Mouse (Mus musculus) colon, adult 2 months (tissue): ENCODE measurements around the gene Tdgf1. TPM values are rescaled to one million over a fixed set of nuclear protein-coding genes. Genes with fewer than 3 reads are reported as not detected.

Experiments
- polyA plus RNA-seq: library from polyadenylated mRNA; depleted of rRNA; stranded (reverse); fragments of >200 nt; gene quantifications from 2 replicates; pipeline ENCODE4 v1.2.3, GENCODE M21; 2012; rRNA removed

Gene Tdgf1
- polyA plus RNA-seq, result not detected in 2 replicates

DNA sequence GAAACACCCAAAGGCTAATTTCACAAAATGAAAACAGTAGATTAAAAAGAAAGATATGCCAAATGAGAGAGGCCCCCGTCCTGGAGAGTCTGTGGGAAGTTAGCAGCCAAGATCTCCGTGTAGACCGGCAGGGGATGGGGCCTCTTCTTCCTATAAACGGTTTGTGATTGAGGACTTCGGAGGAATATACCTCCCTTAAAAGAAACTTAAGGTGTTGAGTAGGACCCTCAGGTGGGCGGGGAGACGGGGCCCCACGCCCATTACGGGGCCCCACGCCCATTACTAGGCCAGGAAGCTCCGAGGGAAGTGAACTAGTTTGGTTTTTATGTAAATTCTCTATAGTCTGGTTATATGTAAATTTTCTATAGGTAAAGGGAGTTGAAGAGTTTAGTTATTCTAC is at the start of gene Tdgf1:
Gene Tdgf1, minus strand, starts transcription at position 233 of the 400 bp plus-strand sequence.

GRCm38 (mm10) chr9:110990204-110990603 is 44.2 kb upstream of the Tdgf1 start, which contains the start of gene Rtp3:
Rtp3 (minus strand) TSS chr9:110990583.

GRCm38 (mm10) chr9:110951397-110951796 is 5.4 kb upstream of the Tdgf1 start, which contains the start of gene Lrrc2:
Lrrc2 (plus strand) TSS chr9:110951545.

DNA sequence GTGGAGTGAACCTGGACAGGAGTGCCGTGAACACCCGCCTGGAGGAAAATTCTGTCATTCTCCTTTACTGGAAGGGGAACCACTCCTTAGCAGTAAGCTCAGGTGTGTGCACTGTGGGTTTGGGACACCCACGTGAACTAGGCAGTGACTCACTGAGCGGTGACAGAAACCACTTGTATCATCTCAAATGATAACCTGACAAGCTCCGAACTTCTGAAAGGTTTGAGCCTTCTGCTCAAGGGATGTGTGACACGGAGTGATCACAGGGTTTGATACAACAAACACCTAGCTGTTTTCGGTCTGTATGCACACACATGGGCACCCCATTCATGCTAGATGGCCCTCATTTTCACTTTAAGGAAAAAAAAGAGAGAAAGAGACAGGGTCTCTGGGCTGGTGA is 29.2 kb downstream of the Tdgf1 start, which contains the start of gene Fam240a:
Gene Fam240a, minus strand, starts transcription at position 76 of the 400 bp plus-strand sequence.

Other genes with a start within 250 kb of the Tdgf1 start
- not detected in 2 replicates for gene Myl3, start 204.3 kb downstream of the Tdgf1 start, polyA plus RNA-seq
- gene Pth1r, start 199.0 kb downstream of the Tdgf1 start, polyA plus RNA-seq, result 16.5 and 23.0 TPM in 2 replicates
- not detected in 2 replicates for gene Prss42, start 148.0 kb downstream of the Tdgf1 start, polyA plus RNA-seq
- not detected in 2 replicates for gene Prss44, start 132.2 kb downstream of the Tdgf1 start, polyA plus RNA-seq
- gene Prss43, start 119.5 kb downstream of the Tdgf1 start, polyA plus RNA-seq, result not detected in 2 replicates
- gene Prss45, start 111.6 kb downstream of the Tdgf1 start, polyA plus RNA-seq, result not detected in 2 replicates
- gene Prss46, start 101.7 kb downstream of the Tdgf1 start, polyA plus RNA-seq, result not detected in 2 replicates
- not detected in 2 replicates for gene Prss50, start 88.2 kb downstream of the Tdgf1 start, polyA plus RNA-seq
- 44.7 and 53.9 TPM in 2 replicates for gene Als2cl, start 66.3 kb downstream of the Tdgf1 start, polyA plus RNA-seq
- gene Tmie, start 66.0 kb downstream of the Tdgf1 start, polyA plus RNA-seq, result 1.1 and 1.2 TPM in 2 replicates
- gene Fam240a, start 29.3 kb downstream of the Tdgf1 start, polyA plus RNA-seq, result not detected in 2 replicates
- gene Lrrc2, start 5.4 kb upstream of the Tdgf1 start, polyA plus RNA-seq, result not detected in 2 replicates
- 1.1 TPM in 2 replicates for gene Rtp3, start 44.4 kb upstream of the Tdgf1 start, polyA plus RNA-seq
- gene Ltf, start 73.1 kb upstream of the Tdgf1 start, polyA plus RNA-seq, result 0.05 and 0.09 TPM in 2 replicates
- gene Ccrl2, start 111.4 kb upstream of the Tdgf1 start, polyA plus RNA-seq, result 2.6 and 4.4 TPM in 2 replicates
- gene Lrrfip2, start 171.4 kb upstream of the Tdgf1 start, polyA plus RNA-seq, result 21.4 and 22.0 TPM in 2 replicates